Mouse (Mus musculus) lung, embryonic 14.5 days (tissue): Measurements from ENCODE around the gene Atp5g3. TPM values are rescaled to one million over a fixed set of nuclear protein-coding genes. Genes with fewer than 3 reads are reported as not detected.
"Not testable (repeated sequence)": the region's sequence is repeated elsewhere in the genome, so short reads cannot be mapped to it uniquely, and the experiment has no call there.

Experiments
- ATAC-seq: fragments of 200-750 bp; cut with Nextera tagmentation; 2 replicates; pipeline ENCODE4 v1.8.0; 2017; ENCODE audit warnings: mild to moderate bottlenecking, moderate TSS enrichment, moderate library complexity; ENCODE audit not compliant: insufficient read depth
- DNase-seq: peaks from one replicate; pipeline ENCODE4 v3.0.0-alpha.2; 2015
- H3K27ac ChIP-seq: fragments of 300-500 bp; sonication (generic); 2 replicates; pipeline ENCODE4 v1.5.1; 2014; ENCODE audit warnings: low read depth, mild to moderate bottlenecking, moderate library complexity
- H3K27me3 ChIP-seq: fragments of 300-500 bp; sonication (generic); 2 replicates; pipeline ENCODE4 v1.6.1; 2014; ENCODE audit warnings: low read length, control low read depth; ENCODE audit not compliant: insufficient read depth
- H3K36me3 ChIP-seq: fragments of 300-500 bp; sonication (generic); 2 replicates; pipeline ENCODE4 v1.6.1; 2014; ENCODE audit warnings: control low read depth; ENCODE audit not compliant: insufficient read depth
- H3K4me1 ChIP-seq: fragments of 300-500 bp; sonication (generic); 2 replicates; pipeline ENCODE4 v1.6.1; 2014; ENCODE audit warnings: antibody characterized with exemption, control low read depth; ENCODE audit not compliant: insufficient read depth
- H3K4me2 ChIP-seq: fragments of 300-500 bp; sonication (generic); 2 replicates; pipeline ENCODE4 v1.6.1; 2014; ENCODE audit warnings: mild to moderate bottlenecking
- H3K4me3 ChIP-seq: fragments of 300-500 bp; sonication (generic); 2 replicates; pipeline ENCODE4 v1.5.1; 2014; ENCODE audit warnings: low read depth, low read length
- H3K9ac ChIP-seq: fragments of 300-500 bp; sonication (generic); 2 replicates; pipeline ENCODE4 v1.6.1; 2014
- H3K9me3 ChIP-seq: fragments of 300-500 bp; sonication (generic); 2 replicates; pipeline ENCODE4 v1.6.1; 2016; ENCODE audit warnings: low read depth, low read length, control low read depth
- CTCF ChIP-seq: IDR thresholded peaks from 2 replicates; pipeline ENCODE4 v1.5.1; 2016; ENCODE audit warnings: antibody characterized with exemption, low read depth
- WGBS: fragments of 180-500 bp; shearing (Covaris S2); extraction: QIAGEN DNeasy Blood & Tissue Kit; methylation state at CpG from one replicate; pipeline ENCODE4 v1.1.7; 2014; 5-methylcytosine and 5-hydroxymethylcytosine counted together
- polyA plus RNA-seq: library from polyadenylated mRNA; unstranded; fragments of >200 nt; fragmentation: Nextera tagmentation; extraction: Ambion mirVana; gene quantifications from 2 replicates; pipeline ENCODE4 v1.2.1, GENCODE M21; 2014

Atp5g3 gene
- polyA plus RNA-seq, 1 experiment from 2014 or later = 1,137 TPM

DNA sequence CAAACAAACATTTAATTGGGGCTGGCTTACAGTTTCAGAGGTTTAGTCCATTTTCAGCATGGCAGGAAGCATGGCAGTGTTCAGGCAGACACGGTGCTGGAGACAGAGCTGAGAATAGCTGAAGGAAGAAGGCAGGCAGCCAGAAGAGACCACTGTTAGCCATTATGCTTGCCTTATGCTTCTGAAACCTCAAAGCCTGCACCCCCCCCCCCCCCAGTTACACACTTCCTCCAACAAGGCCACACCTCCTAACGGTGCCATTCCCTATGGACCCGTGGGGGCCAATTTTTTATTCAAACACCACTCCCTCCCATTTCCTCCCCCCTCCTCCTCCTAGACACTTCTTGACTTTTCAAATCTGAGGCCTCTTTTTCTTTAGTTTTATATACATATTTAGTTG is 1.1 kb upstream of the Atp5g3 start:
- no peak for ATAC-seq

DNA sequence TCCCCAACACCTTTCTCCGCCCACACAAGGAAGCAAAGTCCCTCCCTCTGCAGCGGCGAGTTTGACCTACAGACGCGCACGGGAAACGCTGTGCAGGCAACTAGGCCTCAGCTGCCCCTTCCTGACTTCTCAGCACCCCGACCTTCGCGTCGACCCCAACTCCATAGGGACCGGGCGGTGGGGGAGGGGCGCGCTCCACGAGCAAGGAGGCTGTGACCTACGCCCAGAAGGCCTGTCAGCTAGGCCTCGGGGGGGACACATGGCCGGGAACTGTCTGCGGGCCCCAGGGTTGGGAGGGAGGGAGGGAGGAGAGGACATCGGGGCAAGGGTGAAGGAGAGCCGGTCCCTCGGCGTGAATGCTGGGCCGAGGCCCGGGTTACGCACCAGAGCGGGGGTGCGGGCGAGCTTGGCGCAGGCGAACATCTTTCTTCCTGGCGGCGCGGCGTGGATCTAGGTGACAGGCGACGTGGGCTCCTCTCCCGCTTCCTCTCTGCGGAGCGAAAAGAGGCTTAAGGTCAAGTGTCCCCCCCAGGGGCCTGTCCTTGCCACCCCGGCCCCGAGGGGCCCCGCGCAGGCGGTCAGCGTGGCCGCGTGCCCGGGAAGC is 453 bp downstream of the Atp5g3 start:
- no peak for TF ChIP-seq CTCF
- peaks cover 34% of the 10 kb centered on the region for H3K36me3 ChIP-seq
- no peaks in the 10 kb centered on the region for H3K4me1 ChIP-seq
- WGBS = under 1% methylated on average over 35 of the region's 50 CpGs
- peak overlapping the region; percentile 100 for H3K9ac ChIP-seq
- H3K27ac ChIP-seq = peak overlapping the region; percentile 92
- no peaks in the 10 kb centered on the region for H3K9me3 ChIP-seq
- peak overlapping the region; percentile 99 for H3K4me3 ChIP-seq
- peak; percentile 60 for ATAC-seq
- DNase-seq = peak; percentile 61
- H3K27me3 ChIP-seq = no peaks in the 10 kb centered on the region
- peak overlapping the region; percentile 74 for H3K4me2 ChIP-seq

More for the DNA sequence above, 1.1 kb upstream of the Atp5g3 start:
- 60% methylated on average over 3 of the region's 3 CpGs for WGBS
- Histone ChIP-seq H3K4me3 (no peak overlapping the region), H3K27ac (no peak overlapping the region), H3K36me3 (peaks cover 25% of the 10 kb centered on the region), H3K9me3 (no peaks in the 10 kb centered on the region), H3K27me3 (no peaks in the 10 kb centered on the region), H3K4me2 (no peak overlapping the region), H3K4me1 (no peaks in the 10 kb centered on the region), H3K9ac (no peak overlapping the region)
- TF ChIP-seq CTCF = no peak
- DNase-seq = no peak

DNA sequence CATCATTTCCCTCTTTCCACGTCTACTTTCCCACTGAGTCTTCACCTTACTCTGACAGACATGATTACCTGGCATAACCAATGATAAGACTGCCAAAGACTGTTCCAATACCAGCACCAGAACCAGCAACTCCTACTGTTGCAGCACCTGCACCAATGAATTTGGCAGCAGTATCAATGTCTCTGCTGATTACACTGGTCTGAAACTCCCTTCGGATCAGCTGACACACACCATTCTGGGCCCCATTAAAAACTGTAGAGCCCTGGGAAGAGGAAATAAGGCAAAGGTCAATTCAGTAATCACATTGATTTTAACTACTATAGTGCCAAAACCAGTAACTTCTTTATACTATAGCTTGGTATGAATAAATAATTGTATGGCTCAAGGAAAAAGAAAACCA is 2.0 kb downstream of the Atp5g3 start:
- H3K27me3 ChIP-seq = no peaks in the 10 kb centered on the region
- H3K9me3 ChIP-seq = no peaks in the 10 kb centered on the region
- 88% methylated on average over 2 of the region's 2 CpGs for WGBS
- no peak overlapping the region for H3K27ac ChIP-seq
- DNase-seq = no peak
- ATAC-seq = no peak
- no peak overlapping the region for H3K4me2 ChIP-seq
- TF ChIP-seq CTCF = no peak
- no peak overlapping the region for H3K4me3 ChIP-seq
- H3K4me1 ChIP-seq = no peaks in the 10 kb centered on the region
- H3K9ac ChIP-seq = no peak overlapping the region
- peaks cover 34% of the 10 kb centered on the region for H3K36me3 ChIP-seq

DNA sequence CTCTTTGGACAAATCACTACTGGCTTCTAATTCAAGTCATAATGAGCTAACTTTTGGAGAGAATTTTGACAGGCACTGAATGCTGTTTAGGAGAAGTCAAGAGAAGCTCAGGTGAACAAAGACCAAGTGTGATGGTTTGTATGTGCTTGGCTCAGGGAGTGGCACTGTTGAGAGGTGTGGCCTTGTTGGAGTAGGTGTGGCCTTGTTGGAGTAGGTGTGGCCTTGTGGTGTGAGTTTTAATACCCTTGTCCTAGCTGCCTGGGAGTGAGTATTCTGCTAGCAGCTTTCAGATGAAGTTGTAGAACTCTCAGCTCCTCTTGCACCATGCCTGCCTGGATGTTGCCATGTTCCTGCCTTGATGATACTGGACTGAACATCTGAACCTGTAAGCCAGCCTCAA is 6.4 kb downstream of the Atp5g3 start:
- not testable (repeated sequence) for H3K9ac ChIP-seq, ATAC-seq, H3K4me2 ChIP-seq, H3K27me3 ChIP-seq, H3K9me3 ChIP-seq, DNase-seq, H3K27ac ChIP-seq, H3K4me1 ChIP-seq, H3K4me3 ChIP-seq
- peaks cover 34% of the 10 kb centered on the region for H3K36me3 ChIP-seq

DNA sequence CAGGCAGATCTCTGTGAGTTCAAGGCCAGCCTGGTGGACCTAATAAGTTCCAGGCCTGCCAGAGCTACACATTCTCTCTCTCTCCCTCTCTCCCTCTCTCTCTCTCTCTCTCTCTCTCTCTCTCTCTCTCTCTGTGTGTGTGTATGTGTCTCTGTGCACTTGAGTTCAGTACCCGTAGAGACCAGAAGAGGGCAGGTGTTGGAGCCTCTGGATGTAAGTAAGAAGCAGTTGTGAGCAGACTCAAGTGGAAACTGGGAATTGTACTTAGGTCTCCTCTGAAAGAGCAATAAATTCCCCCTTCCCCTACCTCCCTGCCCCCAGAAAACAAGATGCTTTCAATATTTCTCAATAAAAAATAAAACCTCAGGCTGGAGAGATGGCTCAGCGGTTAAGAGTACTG is 7.6 kb downstream of the Atp5g3 start:
- TF ChIP-seq CTCF = 0 out of 2 replicates have a peak, but pooled peaks have one; percentile 5
- Histone ChIP-seq H3K27me3 (no peaks in the 10 kb centered on the region), H3K27ac (no peak overlapping the region), H3K4me3 (no peak overlapping the region), H3K36me3 (peaks cover 25% of the 10 kb centered on the region), H3K9ac (no peak overlapping the region), H3K4me2 (no peak overlapping the region), H3K4me1 (no peaks in the 10 kb centered on the region), H3K9me3 (no peaks in the 10 kb centered on the region)
- ATAC-seq (no peak), DNase-seq (no peak)
- WGBS = 90% methylated on average over 2 of the region's 2 CpGs

DNA sequence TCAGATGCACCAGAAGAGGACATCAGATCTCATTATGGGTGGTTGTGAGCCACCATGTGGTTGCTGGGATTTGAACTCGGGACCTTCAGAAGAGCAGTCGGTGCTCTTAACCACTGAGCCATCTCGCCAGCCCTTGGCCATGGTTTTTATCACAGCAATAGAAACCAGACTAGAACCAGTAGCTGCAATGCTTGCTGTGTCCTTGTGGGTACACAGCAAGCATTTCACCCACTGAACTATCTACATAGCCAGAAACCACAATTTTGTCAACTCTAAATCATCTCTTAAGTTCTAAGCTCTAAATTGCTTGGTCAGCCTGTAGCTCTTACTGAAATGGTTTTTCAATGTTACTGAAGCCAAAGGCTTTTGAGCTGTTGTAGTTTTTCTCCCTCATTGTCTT is 8.8 kb downstream of the Atp5g3 start:
- ATAC-seq, H3K4me2 ChIP-seq, H3K4me3 ChIP-seq, H3K9ac ChIP-seq, H3K4me1 ChIP-seq, DNase-seq, H3K9me3 ChIP-seq, H3K27me3 ChIP-seq, H3K27ac ChIP-seq: not testable (repeated sequence)
- WGBS = 90% methylated on average over 3 of the region's 3 CpGs
- peaks cover 12% of the 10 kb centered on the region for H3K36me3 ChIP-seq

DNA sequence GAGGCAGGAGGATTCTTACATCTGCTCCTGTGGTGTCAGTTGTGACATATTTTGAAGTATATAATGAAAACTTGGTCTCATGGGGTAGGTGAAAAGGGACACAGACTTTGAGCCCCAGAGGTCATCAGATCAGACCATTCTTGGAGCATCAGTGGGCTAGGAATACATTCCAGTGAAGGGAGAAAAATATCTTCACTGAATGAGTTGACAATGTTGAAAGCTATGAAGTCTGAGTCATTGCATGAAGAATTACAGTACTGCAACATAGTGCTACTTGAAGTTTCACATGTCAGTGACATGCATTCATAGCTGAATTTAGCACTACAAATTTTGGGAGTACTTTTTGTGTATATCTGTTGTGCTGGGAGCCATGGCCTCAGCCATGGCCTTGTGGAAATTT is 10.0 kb downstream of the Atp5g3 start:
- DNase-seq (no peak), ATAC-seq (no peak)
- Histone ChIP-seq H3K27ac (no peak overlapping the region), H3K9ac (no peak overlapping the region), H3K36me3 (0 out of 2 replicates have a peak, but pooled peaks cover 3% of the 10 kb centered on the region), H3K27me3 (no peaks in the 10 kb centered on the region), H3K4me2 (no peak overlapping the region), H3K4me1 (no peaks in the 10 kb centered on the region), H3K9me3 (no peaks in the 10 kb centered on the region), H3K4me3 (no peak overlapping the region)
- TF ChIP-seq CTCF = no peak

DNA sequence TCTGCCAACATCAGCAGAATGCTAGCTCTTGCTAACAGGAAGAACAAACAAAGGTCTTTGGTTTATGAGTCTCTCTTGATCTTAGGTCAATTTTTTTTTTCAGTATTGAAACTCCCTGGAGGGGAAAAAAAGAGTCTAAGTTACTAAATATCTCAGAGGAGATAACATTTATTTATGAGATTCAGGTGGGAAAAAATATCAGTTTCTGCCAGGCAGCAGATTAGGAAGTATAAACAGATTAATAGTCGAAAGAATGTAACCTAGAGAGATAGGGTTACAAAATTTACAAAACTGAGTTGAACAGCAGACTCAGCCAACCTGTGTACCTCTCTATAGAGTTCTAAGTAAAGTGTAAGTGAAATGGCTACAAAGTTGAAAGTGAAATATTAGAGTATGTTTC is 10.8 kb downstream of the Atp5g3 start:
- Histone ChIP-seq H3K9ac (no peak overlapping the region), H3K4me2 (no peak overlapping the region), H3K4me1 (no peaks in the 10 kb centered on the region), H3K36me3 (0 out of 2 replicates have a peak, but pooled peaks cover 3% of the 10 kb centered on the region), H3K27ac (no peak overlapping the region), H3K4me3 (no peak overlapping the region), H3K9me3 (no peaks in the 10 kb centered on the region), H3K27me3 (no peaks in the 10 kb centered on the region)
- 54% methylated on average over 1 of the region's 1 CpGs for WGBS
- TF ChIP-seq CTCF = no peak
- DNase-seq = no peak
- no peak for ATAC-seq

DNA sequence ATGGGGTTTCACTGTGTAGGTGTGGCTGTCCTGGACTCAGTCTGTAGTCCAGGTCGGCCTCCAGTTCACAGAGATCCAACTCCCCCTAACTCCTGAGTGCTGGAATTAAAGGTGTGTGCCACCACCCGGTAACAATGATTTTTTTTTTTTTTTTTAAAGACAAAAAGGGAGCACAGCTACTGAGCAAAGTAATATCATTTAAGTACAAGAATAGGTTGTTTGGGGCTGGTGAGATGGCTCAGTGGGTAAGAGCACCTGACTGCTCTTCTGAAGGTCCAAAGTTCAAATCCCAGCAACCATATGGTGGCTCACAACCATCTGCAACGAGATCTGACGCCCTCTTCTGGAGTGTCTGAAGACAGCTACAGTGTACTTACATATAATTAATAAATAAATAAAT is 14.2 kb downstream of the Atp5g3 start:
- 63% methylated on average over 4 of the region's 4 CpGs for WGBS
- H3K27me3 ChIP-seq, H3K36me3 ChIP-seq, H3K27ac ChIP-seq, H3K9ac ChIP-seq, H3K4me3 ChIP-seq, DNase-seq, ATAC-seq, H3K4me1 ChIP-seq, H3K9me3 ChIP-seq, H3K4me2 ChIP-seq: not testable (repeated sequence)
